Mouse (Mus musculus): ENCODE results near the gene Hcrtr2.

Gene Hcrtr2

DNA sequence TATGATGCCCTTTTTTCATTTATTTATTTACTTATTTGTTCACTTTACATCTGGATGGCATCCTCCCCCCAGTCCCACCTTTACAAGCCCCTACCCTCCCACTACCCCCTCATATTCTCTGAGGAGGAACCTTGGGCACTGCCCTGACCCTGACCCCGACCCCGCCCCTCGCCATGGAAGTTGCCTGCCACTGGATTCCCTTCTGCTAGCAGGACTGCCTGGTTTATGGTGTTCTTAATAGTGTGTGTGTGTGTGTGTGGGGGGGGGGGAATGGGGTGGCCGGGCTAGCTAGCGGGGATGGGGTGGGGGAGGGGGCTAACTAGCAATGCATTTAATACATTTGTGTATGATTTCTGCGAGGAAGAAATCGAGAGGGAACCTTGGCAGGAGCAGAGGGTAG lies 88.8 kb downstream of the Hcrtr2 start:
- DNase-seq (ENCODE audit: low spot score) = no peak

DNA sequence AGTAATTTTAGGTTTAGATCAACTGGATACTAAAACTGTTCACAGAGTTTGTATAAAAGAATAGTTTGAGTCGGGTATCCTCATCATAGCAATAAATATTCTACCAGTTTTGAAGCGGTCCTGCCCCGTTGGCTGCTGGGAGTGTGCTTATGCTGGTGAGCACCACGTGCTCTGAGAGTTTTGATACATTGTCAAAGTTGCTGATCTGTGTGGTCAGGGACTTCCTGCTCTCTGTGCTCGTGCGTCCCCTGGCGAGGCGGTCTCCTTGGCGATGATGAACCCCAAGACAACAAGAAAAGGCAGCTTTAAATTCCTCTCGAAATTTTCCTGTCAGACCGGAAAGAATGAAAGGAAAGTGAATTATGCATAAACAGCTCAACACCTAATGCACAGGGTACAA lies 93.3 kb downstream of the Hcrtr2 start:
- DNase-seq (ENCODE audit: low spot score) = no peak

DNA sequence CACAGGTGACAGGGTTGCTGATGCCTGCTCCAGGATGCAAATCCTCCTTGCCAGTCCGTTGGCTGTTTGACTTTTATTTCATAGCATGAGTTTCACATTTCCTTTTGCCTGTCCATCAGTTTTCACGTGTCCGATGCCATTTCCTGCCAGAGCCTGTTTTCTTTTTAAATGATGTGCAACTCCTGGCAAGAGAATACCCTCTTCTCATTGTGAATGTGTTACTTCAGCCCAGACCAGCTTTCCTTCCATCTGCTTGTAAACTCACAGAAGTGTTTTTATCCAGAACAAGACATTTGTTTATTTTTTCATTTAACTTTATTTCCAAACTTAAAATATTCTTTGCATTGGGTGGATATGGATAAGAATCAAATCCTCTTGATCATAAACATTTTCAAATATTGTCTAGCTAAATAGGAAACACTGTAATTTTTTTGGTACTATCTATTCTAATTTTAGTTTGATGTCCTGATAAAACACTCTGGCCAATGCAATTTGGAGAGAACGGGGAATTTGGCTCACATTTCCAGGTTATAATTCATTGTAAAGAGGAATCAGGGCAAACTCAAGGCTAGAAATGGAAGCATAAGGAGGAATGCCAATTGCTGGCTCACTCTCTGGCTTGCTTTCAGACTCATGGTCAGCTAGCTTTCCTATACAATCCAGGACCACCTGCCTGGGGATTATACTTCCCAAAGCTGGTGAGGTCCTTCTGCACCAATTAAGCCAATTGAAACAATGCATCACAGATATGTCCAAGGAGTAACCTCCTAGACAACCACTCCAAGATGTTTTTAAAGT lies 106.3 kb downstream of the Hcrtr2 start:
- no peak for DNase-seq (ENCODE audit: low spot score)

DNA sequence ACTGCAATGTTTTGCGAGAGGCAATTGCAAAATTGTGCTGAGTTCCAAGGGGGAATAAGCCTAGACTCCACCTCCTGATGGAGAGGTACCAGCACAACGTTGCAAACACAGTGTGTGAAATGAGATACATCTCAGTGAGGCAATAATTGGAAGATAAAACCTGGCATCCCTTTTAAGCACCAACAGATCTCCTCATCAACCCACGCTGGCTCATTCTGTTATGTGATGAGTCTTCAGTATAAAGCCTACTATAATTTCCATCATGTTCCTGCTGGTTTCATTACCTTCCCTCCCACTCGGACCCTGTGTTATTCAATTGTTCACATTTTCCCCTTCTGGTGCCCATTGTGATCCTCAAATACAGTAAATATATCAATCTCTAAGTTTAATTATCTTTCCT lies 109.0 kb downstream of the Hcrtr2 start:
- DNase-seq (ENCODE audit: low spot score) = no peak

DNA sequence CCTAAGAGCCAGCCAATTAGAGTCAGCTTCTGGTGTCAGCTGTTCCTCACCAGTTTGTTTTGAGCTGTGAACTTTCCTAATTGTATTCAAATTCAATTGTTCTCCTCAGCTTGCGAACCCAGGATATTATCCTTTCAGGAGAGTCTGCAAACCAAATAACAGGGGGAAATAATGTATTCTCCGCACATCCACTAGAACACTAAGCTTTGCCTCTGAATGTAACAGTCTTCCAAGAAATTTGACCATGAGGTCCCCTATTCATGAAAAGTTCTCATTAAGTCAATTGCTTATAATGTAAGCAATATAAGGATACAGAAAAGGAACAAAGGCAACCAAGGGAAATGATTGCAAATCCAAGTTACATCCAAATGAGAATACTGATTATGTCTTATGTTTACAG lies 110.1 kb downstream of the Hcrtr2 start, which contains the start of gene Gfral:
TSS of gene Gfral (minus strand) at position 101 of the 400 bp plus-strand sequence.
- DNase-seq (ENCODE audit: low spot score) = no peak

DNA sequence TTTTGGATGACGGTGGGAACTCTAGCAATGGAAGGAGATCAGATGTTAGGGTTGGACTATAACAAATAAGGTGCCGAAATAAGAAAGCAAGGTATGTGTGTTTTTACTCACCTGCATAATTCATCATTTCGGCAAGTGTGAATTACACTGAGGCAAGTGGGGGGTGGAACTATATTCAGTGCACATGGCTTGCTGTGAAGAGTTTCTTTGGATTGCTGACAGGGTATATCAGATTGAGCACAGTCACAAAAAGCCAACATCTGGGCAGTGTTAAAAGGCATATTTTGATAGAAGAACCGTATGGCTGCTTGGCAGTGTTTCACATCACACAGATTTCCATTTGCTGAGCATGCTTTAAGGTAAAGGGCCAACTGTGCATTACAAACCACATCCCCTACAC lies 126.7 kb downstream of the Hcrtr2 start:
- DNase-seq (ENCODE audit: low spot score) = no peak

DNA sequence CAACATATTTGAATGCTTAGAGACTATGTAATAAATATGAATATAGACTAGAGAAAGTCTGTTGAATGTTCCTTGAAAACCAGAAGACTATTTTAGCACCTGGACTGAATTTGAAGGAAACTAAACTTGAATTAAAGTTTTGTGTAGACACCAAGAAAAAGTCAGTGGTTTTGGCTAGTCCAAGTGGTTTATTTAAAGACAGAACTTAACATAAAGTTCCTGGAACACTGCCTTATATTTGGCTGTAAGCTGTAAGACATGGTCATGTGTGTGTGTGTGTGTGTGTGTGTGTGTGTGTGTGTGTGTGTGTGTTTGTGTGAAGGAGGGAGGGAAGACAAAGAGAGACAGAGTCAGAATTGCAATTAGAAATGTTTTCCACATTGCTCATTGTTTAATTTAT lies 144.4 kb downstream of the Hcrtr2 start:
- no peak for DNase-seq (ENCODE audit: low spot score)

All from ovary, adult 18-20 months (tissue).